ENCODE assay signal across 11 mouse cellular contexts in the genomic region with DNA sequence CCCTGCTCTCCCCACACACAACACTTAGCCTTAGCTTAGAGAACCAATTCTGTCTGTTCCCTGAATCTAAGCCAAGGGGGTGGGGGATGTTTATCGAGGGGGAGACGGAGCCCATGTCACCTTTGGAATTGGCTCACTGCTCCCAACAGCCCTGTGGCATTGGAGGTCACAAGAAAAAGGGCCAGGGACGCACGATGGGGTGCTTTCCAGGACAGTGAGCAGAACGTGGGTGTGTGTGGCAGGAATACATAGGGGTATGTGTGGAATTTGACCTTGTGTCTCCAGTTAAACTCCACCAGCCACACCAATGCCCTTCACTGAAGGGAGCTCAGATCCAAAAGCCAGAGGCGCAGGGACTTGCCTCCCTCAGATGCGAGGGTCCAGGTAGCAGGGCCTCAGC.
DNase-seq lines count a peak whose midpoint lies in the region; ATAC-seq and TF ChIP-seq lines count a peak whose summit lies in the region.
"Had no signal": no experiment of that assay in that cellular context is flagged by ENCODE, and none has a peak within 500 bp of the region (broad histone marks: within the 10 kb centered on the region; RNA-seq: fewer than 3 reads in every experiment).

No protein-coding gene starts in this region.

- H3K4me1 ChIP-seq in thymus, adult 2 months (replicated peaks; ENCODE audit: control insufficient read depth, insufficient read depth, low read length) = peaks cover 19% of the 10 kb centered on the region

- WGBS in thymus, adult 2 months = 94% methylated on average over 7 of the region's 7 CpGs

- no peak overlapping the region for H3K4me3 ChIP-seq in thymus, adult 2 months (ENCODE audit: control insufficient read depth, insufficient read depth, low read length)
- H3K4me3 ChIP-seq: left cerebral cortex, adult 2 months; neural tube, embryonic 13.5 days had no signal

- no peaks in the 10 kb centered on the region for H3K36me3 ChIP-seq in thymus, adult 2 months (ENCODE audit: control insufficient read depth, insufficient read depth, low read length)
- H3K36me3 ChIP-seq: neural tube, embryonic 13.5 days had no signal

- peak; percentile 92 for DNase-seq in heart, adult 11 months
- no peak for DNase-seq in heart, adult 8-10 months (ENCODE audit: low spot score)
- peak; percentile 62 for DNase-seq in Muller cell, postnatal 12 days (ENCODE audit: inconsistent ontology term)
- DNase-seq in heart, postnatal 4 days = peak; percentile 44
- DNase-seq in kidney, postnatal 14 days = peak; percentile 83
- no peak for DNase-seq in thymus, adult 2 months
- no peak for DNase-seq in cerebellum, postnatal 14 days
- DNase-seq: cerebellum, adult 2 months had no signal

- TF ChIP-seq CTCF in thymus, adult 2 months (IDR thresholded peaks at IDR 0.05; ENCODE audit: borderline replicate concordance, control insufficient read depth, extremely low read depth, insufficient read depth, low read length, poor library complexity) = no peak

- no peak for TF ChIP-seq POLR2A in thymus, adult 2 months (IDR thresholded peaks at IDR 0.05; ENCODE audit: control insufficient read depth, extremely low read depth, insufficient read depth, low read length, poor library complexity)

- no peak overlapping the region for H3K27ac ChIP-seq in thymus, adult 2 months (ENCODE audit: control insufficient read depth, insufficient read depth, low read length)
- H3K27ac ChIP-seq: left cerebral cortex, adult 2 months; neural tube, embryonic 13.5 days had no signal

- no peaks in the 10 kb centered on the region for H3K27me3 ChIP-seq in thymus, adult 2 months (ENCODE audit: control insufficient read depth, insufficient read depth, low read length)
- H3K27me3 ChIP-seq: neural tube, embryonic 13.5 days had no signal

- no peak for ATAC-seq in activated CD4-positive, CD25-positive, alpha-beta regulatory T cell, adult 4 months

Comparison
In these comparisons a context has a peak if more than half of its experiments do, and no peak if none do; other contexts are left out.
1. DNase-seq: peak in heart, adult 11 months (single experiment), Muller cell, postnatal 12 days (single experiment), heart, postnatal 4 days (single experiment) and kidney, postnatal 14 days (single experiment); none in heart, adult 8-10 months (single experiment), thymus, adult 2 months (single experiment) and cerebellum, postnatal 14 days (0 of 2).